Mouse (Mus musculus): ENCODE results near the gene Fcrl6. TPM values are rescaled to one million over a fixed set of nuclear protein-coding genes. Genes with fewer than 3 reads are reported as not detected.

Fcrl6 gene
- total and polyA plus RNA-seq, 2 experiments from 2014 or later: not detected

GRCm38 (mm10) chr1:172624081-172624480 lies 21.7 kb upstream of the Fcrl6 start:
- no peak overlapping the region for H3K4me2 ChIP-seq (ENCODE audit: low read depth, low read length)
- H3K4me3 ChIP-seq (ENCODE audit: low read length): no peak overlapping the region
- ATAC-seq: no peak
- H3K9me3 ChIP-seq (ENCODE audit: low read length): no peaks in the 10 kb centered on the region
- 83% methylated on average over 3 of the region's 3 CpGs for WGBS
- no peak for TF ChIP-seq CTCF (IDR thresholded peaks at IDR 0.05; ENCODE audit: low read depth)
- H3K36me3 ChIP-seq (ENCODE audit: insufficient read depth, low read length): no peaks in the 10 kb centered on the region
- H3K27ac ChIP-seq: no peak overlapping the region
- H3K27me3 ChIP-seq (ENCODE audit: insufficient read depth, low read length): no peaks in the 10 kb centered on the region
- no peaks in the 10 kb centered on the region for H3K4me1 ChIP-seq (ENCODE audit: insufficient read depth, low read length)
- no peak for DNase-seq (ENCODE audit: low spot score)
- H3K9ac ChIP-seq (replicated peaks; ENCODE audit: low read length): no peak overlapping the region

- no peaks in the 10 kb centered on the region for H3K27me3 ChIP-seq (ENCODE audit: insufficient read depth, low read length)
- H3K4me2 ChIP-seq (ENCODE audit: low read depth, low read length): no peak overlapping the region
- TF ChIP-seq CTCF (IDR thresholded peaks at IDR 0.05; ENCODE audit: low read depth): no peak
- no peaks in the 10 kb centered on the region for H3K36me3 ChIP-seq (ENCODE audit: insufficient read depth, low read length)
- no peak overlapping the region for H3K4me3 ChIP-seq (ENCODE audit: low read length)
- no peak overlapping the region for H3K9ac ChIP-seq (replicated peaks; ENCODE audit: low read length)
- DNase-seq (ENCODE audit: low spot score): no peak
- H3K27ac ChIP-seq: no peak overlapping the region
- 61% methylated on average over 5 of the region's 5 CpGs for WGBS
- no peaks in the 10 kb centered on the region for H3K9me3 ChIP-seq (ENCODE audit: low read length)
- H3K4me1 ChIP-seq (ENCODE audit: insufficient read depth, low read length): no peaks in the 10 kb centered on the region
- ATAC-seq: no peak
Measured at GRCm38 (mm10) chr1:172623599-172623998, 21.2 kb upstream of the Fcrl6 start.

- Histone ChIP-seq H3K4me1 (ENCODE audit: insufficient read depth, low read length) (peaks cover 12% of the 10 kb centered on the region; the same call in 1 of the 2 replicates), H3K27ac (no peak overlapping the region), H3K4me2 (ENCODE audit: low read depth, low read length) (no peak overlapping the region), H3K4me3 (ENCODE audit: low read length) (no peak overlapping the region), H3K27me3 (ENCODE audit: insufficient read depth, low read length) (no peaks in the 10 kb centered on the region), H3K36me3 (ENCODE audit: insufficient read depth, low read length) (no peaks in the 10 kb centered on the region), H3K9ac (replicated peaks; ENCODE audit: low read length) (no peak overlapping the region), H3K9me3 (ENCODE audit: low read length) (no peaks in the 10 kb centered on the region)
- DNase-seq (ENCODE audit: low spot score) (peak; percentile 58), ATAC-seq (no peak)
- 21% methylated on average over 7 of the region's 7 CpGs for WGBS
- peak; percentile 83 for TF ChIP-seq CTCF (IDR thresholded peaks at IDR 0.05; ENCODE audit: low read depth)
Measured at GRCm38 (mm10) chr1:172619235-172619634, 16.9 kb upstream of the Fcrl6 start.

GRCm38 (mm10) chr1:172618141-172618540 lies 15.8 kb upstream of the Fcrl6 start:
- no peak overlapping the region for H3K27ac ChIP-seq
- H3K36me3 ChIP-seq (ENCODE audit: insufficient read depth, low read length): no peaks in the 10 kb centered on the region
- WGBS: 79% methylated on average over 4 of the region's 4 CpGs
- H3K9ac ChIP-seq (replicated peaks; ENCODE audit: low read length): no peak overlapping the region
- DNase-seq (ENCODE audit: low spot score): no peak
- ATAC-seq: no peak
- H3K4me3 ChIP-seq (ENCODE audit: low read length): no peak overlapping the region
- no peak for TF ChIP-seq CTCF (IDR thresholded peaks at IDR 0.05; ENCODE audit: low read depth)
- H3K4me2 ChIP-seq (ENCODE audit: low read depth, low read length): no peak overlapping the region
- H3K4me1 ChIP-seq (ENCODE audit: insufficient read depth, low read length): peaks cover 12% of the 10 kb centered on the region; the same call in 1 of the 2 replicates
- no peaks in the 10 kb centered on the region for H3K9me3 ChIP-seq (ENCODE audit: low read length)
- H3K27me3 ChIP-seq (ENCODE audit: insufficient read depth, low read length): no peaks in the 10 kb centered on the region

DNA sequence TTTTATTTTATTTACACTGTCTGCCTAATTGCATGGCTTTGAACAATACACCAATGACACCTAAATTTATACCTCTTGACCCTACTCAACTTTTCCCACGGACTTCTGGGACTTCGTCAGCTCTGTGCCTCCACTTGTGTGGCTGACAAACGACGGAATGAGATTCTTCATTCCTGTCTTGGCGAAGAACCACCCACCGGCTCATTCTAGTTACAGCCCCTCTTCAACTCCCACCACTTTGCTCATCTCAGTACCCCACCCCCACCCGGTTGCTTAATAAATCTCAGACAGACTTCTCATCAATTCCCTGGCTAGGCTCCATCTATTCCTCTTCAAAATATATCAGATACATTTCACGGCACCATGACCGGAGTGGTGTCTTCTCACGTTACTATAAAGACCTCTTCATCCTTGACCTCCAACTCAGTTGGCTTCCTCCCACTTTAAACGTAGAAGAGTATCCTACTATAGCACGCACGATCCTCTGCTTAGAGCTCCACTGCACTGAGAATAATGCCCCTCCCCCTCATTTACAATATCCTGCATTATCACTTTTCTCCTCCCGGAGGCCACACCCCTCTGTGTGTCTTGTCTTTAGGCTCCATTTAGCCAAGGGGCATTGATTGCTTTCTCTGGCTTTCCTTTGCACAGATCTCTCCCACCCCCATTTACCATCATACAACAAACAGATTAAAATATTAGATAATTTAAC lies 15.2 kb upstream of the Fcrl6 start:
- Histone ChIP-seq H3K27me3 (ENCODE audit: insufficient read depth, low read length) (no peaks in the 10 kb centered on the region), H3K36me3 (ENCODE audit: insufficient read depth, low read length) (no peaks in the 10 kb centered on the region), H3K4me1 (ENCODE audit: insufficient read depth, low read length) (peaks cover 12% of the 10 kb centered on the region; the same call in 1 of the 2 replicates), H3K4me2 (ENCODE audit: low read depth, low read length) (peak overlapping the region; percentile 84), H3K4me3 (ENCODE audit: low read length) (peak overlapping the region; percentile 41), H3K9me3 (ENCODE audit: low read length) (no peaks in the 10 kb centered on the region), H3K9ac (replicated peaks; ENCODE audit: low read length) (peak overlapping the region; percentile 49; the same call in 1 of the 2 replicates), H3K27ac (no peak overlapping the region)
- 17% methylated on average over 14 of the region's 14 CpGs for WGBS
- no peak for TF ChIP-seq CTCF (IDR thresholded peaks at IDR 0.05; ENCODE audit: low read depth)
- no peak for DNase-seq (ENCODE audit: low spot score)
- ATAC-seq: peak; percentile 15; the same call in 1 of the 2 replicates

DNA sequence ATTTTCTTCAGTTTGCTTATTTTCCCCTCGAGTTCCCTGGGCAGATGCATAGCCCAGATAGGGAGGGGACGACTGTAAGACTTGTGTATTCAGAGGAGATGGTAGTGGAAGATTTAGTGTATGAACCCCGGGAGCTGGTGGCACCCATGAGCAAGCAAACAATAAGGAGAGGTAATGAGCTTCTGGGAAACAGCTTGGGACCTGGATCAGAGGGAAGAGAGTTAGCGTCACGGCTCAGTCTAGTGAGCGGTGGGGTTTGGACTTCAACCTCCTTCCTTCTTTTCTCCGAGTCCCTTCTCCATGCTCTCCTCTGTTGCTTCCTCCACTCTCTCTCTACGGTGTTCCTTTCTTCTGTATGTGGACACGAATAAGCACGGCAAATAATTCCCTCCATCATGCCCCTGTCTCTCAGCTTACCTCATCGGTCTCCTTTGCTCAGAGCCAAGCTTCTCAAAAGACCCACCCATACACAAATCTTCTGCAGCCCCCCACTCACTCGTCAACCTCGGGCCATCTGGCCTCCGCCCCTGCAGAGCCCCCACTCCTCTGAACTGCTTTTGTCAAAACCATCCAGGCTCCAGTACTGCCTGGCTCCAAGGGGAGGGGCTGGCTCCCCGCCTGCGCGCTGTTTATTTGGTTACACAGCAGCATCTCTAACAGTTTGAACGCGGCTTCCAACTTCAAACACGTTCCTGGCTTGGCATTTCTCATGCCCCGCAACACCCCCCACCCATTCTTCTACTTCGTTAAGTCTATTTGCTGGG lies 14.4 kb upstream of the Fcrl6 start:
- H3K9ac ChIP-seq (replicated peaks; ENCODE audit: low read length): peak overlapping the region; percentile 49
- no peak for TF ChIP-seq CTCF (IDR thresholded peaks at IDR 0.05; ENCODE audit: low read depth)
- H3K9me3 ChIP-seq (ENCODE audit: low read length): no peaks in the 10 kb centered on the region
- DNase-seq (ENCODE audit: low spot score): peak; percentile 72
- H3K36me3 ChIP-seq (ENCODE audit: insufficient read depth, low read length): no peaks in the 10 kb centered on the region
- no peaks in the 10 kb centered on the region for H3K27me3 ChIP-seq (ENCODE audit: insufficient read depth, low read length)
- peak overlapping the region; percentile 84 for H3K4me2 ChIP-seq (ENCODE audit: low read depth, low read length)
- peaks cover 12% of the 10 kb centered on the region; the same call in 1 of the 2 replicates for H3K4me1 ChIP-seq (ENCODE audit: insufficient read depth, low read length)
- H3K4me3 ChIP-seq (ENCODE audit: low read length): peak overlapping the region; percentile 41
- H3K27ac ChIP-seq: no peak overlapping the region
- ATAC-seq: peak; percentile 87
- WGBS: 5% methylated on average over 22 of the region's 22 CpGs
